Mouse (Mus musculus): ENCODE data around the gene Myh7b.
A peak's percentile ranks its signal among the peaks of the same experiment; 100 is the strongest.
"Not testable (repeated sequence)": the region's sequence is repeated elsewhere in the genome, so short reads cannot be mapped to it uniquely, and the experiment has no call there.

The Myh7b gene

DNA sequence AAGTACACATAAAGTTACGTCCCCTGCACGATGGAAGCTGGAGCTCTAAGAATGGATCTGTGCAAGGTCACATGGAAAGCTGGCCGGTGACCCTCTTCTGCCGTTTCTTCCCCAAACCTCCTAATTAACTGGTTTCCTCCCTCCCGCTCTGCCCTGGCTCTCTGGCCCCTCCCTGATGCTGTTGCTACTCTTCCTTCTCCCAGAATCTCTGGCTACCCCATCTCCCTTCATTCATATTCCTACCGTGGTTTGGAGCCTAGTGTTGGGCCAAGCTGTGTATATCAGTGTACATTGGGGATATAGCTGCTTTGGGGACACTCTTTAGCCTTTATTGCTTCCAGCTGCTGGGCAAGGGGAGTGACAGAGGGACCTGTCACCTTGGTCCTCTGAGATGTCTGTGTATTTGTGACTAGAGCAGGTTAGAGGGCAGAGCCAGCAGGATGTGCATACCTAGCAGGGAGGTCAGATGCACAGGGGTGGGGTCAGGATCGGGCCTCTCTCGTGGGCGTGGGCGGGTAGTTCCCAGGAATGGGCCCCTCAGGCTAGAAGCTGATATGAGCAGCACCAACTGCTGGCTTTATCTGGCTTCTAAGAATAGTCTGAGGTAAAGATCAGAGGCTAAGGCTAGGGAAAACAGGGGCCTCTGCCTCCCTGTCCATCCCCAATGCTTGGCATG is 6.3 kb upstream of the Myh7b start:
- DNase-seq = no peak

DNA sequence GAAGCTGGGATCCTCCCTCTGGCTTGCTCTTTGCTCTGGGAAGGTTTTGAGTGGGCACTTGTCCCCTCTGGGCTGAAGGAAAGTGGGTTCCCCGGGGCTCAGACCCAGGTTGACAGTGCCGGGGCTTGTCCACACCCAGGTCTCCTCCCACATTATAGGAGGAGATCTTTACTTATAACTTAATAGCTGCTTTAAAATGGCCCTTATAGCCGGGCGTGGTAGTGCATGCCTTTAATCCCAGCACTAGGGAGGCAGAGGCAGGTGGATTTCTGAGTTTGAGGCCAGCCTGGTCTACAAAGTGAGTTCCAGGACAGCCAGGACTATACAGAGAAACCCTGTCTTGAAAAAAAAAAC is 5.8 kb upstream of the Myh7b start:
- not testable (repeated sequence) for DNase-seq

DNA sequence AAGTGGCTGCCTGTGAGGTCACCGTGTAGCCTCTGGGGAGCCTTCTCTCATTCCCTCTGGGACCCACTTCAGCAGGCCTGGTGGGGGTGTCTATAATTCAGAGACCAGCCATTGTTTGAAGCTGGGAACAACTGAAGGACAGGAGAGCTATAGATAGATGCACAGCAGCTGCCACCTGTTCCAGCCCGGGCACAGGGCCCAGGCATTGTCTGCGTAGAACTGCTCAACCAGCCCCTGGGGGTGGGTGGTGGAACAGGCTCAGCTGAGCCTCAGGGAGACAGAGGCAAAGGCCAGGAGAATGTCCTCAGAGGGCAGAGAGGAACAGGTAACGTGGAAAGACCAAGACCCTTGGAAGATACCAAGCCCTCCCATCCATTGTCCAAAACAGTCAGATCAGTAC is 4.7 kb upstream of the Myh7b start:
- peak; percentile 71 to 83 for DNase-seq

DNA sequence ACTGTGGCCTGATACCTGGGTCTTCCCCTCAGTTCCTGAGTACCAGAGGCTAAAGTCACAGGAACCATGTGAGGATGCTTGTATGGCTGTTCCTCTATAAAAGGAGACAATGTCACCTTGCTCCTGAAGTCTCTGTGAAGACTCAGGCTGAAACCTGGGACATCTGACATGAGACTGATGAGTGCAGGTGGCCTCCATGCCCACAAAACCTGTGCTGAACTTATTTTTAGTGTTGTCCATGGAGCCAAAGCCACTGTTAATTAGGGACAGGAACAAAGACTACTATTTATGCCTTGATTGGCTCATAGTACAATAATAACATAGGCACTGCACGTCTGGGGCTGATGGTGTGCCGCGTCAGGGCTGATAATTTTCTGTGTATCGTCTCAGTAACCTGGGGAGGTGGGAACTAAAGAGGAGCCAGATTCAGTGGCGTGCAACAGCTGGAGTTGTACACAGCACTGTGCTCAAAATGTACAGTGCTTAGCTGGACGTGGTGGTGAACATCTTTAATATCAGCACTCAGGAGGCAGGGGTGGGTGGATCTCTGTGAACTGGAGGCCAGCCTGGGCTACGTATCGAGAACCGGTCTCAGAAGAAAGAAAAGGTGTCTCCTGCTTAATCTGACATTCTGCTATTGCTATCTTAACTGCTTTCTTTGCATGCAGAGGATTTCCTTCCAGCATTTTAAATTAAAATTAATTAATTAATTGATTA is 980 bp downstream of the Myh7b start:
- no peak for DNase-seq

DNA sequence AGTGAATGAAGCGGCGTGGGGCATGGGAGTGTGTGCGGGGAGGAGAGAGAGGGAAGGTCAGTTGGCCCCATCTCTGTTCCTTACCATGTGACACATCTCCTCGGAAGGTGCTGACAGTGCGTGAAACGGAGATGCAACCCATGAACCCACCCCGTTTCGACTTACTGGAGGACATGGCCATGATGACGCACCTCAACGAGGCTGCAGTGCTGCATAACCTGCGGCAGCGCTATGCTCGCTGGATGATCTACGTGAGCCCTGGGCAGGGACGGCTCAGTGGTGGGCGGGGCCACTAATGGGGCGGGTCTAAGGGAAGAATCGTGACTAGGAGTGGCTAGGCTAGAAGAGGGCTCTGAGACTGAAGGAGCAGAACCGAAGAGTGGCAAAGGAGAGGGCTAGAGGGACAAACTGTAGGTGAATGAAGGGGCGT is 2.3 kb downstream of the Myh7b start:
- peak; percentile 80 to 87 for DNase-seq

DNA sequence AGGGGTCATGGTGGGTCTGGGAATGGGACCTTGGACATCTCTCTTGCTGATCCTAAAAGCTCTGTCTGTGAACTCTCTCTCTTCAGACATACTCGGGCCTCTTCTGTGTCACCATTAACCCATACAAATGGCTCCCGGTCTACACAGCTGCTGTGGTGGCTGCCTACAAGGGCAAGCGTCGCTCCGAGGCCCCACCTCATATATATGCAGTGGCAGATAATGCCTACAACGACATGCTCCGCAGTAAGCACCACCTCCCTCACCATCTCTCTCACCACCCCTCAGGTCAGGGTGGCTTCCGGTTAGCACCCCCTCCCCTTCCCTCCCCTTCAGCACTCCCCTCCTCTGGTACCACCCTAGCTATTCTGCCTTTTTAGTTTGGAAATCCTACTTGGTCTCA is 2.9 kb downstream of the Myh7b start:
- no peak for DNase-seq

DNA sequence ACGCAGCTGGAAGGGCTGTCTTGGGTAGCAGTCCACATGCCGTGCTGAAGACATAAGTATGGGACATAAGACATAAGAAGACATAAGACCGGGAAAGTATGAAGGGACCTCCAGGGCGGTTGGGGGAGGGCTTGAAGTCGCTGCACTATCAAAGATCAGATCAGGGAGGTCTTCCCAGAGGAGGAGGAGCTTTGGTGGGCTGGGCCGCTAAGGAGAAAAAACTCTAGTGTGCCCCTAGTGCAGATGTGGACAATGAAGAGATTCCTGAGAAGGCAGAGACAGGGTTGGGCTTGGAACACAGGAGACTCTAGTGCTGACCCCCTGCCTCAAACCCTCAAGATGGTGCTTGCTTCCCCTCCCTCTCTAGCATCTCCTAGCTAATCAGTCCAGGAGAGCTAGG is 6.0 kb downstream of the Myh7b start:
- DNase-seq = no peak

DNA sequence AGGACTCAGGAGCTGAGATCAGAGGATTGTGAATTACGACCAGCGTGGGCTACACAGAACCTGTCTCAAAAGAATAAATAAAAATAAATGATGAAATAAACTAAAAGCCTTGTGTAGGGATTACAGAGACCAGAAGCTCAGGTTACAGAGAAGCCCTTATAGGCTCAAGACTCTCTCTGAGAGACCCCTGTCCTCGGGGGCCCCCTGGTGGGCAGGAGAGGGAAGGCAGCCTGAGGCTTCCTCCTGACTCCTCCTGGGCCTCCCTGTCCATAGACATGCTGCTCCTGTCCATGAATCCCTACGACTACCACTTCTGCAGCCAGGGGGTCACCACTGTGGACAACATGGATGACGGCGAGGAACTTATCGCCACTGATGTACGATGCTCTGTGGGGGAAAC is 8.8 kb downstream of the Myh7b start:
- DNase-seq = peak; percentile 93 to 97

DNA sequence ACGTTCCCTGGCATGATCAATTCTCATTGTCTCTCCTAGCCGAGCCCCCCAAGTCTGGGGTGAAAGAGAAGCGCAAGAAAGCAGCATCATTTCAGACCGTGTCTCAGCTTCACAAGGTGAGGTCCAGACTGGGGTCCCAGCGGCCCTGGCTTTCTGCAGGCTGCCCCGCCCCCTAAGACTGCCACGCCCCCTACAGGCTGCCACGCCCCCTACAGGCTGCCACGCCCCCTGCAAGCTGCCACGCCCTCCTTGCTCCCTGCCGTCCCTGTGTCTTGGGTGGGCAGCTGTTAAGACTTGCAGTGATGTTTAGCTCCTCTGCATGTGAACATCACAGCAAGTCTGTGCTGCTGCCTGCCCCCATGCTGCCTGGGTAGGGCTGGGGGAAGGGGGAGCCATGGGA is 11.6 kb downstream of the Myh7b start:
- DNase-seq = peak in 1 of 2 experiments; percentile 10

DNA sequence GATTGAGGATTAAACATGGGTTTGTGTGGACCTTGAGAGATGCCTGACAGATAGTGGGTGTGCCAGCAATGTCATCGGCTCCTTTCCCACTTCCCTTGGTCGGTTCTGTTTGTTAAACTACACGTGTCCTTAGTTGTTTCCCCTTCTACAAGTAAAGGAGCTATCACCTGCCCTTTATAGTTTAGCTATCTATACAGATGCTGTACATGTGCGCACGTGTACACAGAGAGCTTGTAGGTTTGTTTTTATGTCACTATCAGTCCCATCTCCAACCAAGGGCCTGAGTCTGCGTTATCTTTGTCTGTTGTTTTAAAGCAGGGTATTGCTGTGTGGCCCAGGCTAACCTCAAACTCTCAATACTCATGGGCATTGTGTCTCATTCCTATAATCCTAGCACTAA is 13.0 kb downstream of the Myh7b start:
- no peak for DNase-seq

DNA sequence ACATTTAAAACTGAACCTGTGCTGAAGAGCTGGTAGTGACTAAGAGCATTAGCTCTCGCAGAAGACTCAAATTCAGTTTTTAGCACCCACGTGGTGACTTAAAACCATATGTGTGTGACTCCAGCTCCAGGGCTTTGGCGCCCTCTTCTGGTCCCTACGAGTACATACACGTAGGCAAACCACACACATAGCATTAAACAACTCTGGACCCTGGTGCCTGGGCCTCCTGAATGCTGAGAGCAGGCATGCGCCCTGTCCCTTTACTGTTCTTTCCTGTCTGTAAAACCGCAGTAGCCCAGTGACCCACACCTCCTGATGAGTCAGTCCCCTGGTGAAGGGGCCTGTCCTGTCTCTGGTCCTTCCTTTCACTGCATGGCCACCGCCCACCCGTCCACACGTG is 13.7 kb downstream of the Myh7b start:
- peak; percentile 38 to 57 for DNase-seq

DNA sequence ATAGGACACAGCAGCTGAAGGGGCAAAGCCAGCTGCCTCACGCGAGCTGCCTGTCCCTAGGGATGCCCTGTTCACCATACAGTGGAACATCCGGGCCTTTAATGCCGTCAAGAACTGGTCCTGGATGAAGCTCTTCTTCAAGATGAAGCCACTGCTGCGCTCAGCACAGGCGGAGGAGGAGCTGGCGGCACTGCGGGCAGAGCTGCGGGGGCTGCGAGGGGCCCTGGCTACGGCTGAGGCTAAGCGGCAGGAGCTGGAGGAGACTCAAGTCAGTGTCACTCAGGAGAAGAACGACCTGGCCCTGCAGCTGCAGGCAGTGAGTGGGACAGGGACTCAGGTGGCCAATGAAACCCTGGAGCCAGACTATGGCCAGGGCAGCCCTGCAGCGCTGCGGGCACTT is 15.3 kb downstream of the Myh7b start:
- no peak for DNase-seq

DNA sequence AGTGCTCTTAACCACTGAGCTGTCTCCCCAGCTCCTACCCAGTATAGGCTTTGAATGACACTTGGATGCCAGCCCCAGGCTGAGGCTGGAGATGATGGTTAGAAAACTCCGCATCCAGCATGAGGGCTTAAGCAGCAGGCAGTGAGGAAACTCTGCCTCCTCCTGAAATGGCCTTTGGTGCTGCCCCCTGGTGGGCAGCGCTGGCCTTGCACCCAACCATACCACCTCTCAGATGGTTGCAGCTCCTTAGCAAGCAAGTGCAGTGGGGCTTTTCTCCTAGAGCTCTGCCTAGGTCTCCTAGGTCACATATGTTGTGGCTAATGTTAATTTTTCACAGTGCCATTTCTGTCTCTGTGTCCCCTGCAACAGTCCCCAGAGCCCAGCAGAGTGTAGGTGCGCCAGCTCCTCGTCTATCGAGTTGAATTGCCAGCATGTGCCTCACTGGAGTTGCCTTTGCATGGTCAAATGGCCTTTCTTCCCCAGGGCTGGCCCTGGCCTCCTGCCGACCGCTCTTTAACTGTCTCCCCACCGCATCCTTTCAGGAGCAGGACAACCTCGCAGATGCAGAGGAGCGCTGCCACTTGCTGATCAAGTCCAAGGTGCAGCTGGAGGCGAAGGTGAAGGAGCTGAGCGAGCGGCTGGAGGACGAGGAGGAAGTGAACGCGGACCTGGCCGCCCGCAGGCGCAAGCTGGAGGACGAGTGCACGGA is 16.2 kb downstream of the Myh7b start:
- DNase-seq = peak; percentile 84 to 89

DNA sequence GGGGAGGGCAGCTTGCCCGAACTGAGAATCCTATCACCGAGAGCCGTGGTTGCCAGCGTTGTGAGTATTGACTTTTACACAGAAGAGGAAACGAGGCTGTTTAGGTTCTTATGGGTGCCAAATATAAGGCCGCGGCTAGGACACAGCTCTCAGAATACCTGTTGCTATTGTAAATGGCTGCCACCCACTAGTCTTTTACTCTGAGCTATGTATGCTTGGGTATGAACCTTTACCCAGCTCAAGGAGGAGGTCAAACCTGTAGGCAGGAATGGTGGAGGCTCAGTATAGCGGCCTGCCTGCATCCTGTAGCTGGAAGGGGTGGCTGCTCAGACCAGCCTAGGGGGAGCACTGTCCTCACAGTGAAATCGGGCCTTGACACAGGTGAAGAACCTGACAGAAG is 17.1 kb downstream of the Myh7b start:
- no peak for DNase-seq

DNA sequence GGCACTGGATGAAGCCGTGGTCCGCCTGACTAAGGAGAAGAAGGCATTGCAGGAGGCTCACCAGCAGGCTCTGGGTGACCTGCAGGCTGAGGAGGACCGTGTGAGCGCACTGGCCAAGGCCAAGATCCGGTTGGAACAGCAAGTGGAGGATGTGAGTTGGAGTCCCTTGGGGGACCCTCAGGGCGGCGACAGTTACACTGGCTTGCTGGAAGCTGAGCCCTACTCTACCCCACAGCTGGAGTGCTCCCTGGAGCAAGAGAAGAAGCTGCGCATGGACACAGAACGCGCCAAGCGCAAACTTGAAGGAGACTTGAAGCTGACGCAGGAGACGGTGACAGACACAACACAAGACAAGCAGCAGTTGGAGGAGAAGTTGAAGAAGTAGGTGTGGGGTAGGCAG is 17.5 kb downstream of the Myh7b start:
- DNase-seq = peak in 1 of 2 experiments; percentile 27

DNA sequence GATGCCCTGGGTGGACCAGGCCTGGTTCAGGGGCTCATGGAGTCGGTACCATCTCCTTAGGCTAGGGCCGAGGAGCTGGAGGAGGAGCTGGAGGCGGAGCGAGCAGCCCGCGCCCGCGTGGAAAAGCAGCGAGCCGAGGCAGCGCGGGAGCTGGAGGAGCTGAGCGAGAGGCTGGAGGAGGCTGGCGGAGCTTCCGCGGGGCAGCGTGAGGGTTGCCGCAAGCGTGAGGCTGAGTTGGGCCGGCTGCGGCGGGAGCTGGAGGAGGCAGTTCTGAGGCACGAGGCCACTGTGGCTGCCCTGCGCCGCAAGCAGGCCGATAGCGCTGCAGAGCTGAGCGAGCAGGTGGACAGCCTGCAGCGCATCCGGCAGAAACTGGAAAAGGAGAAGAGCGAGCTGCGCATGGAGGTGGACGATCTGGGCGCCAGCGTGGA is 18.2 kb downstream of the Myh7b start:
- peak; percentile 84 for DNase-seq

DNA sequence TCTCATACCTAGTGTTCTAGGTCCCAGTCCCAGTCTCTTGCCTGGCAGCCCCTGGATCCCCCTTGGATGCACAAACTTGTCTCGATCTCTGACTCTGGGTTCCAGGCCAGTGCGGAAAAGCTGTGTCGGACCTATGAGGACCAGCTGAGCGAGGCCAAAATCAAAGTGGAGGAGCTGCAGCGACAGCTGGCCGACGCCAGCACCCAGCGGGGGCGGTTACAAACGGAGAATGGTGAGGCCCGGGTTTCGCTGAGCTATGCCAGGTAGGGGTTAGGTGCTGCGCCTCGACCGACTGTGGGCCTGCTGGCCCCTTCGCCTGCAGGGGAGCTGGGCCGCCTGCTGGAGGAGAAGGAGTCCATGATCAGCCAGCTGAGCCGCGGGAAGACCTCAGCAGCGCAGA is 19.1 kb downstream of the Myh7b start:
- DNase-seq = peak; percentile 48 to 54

DNA sequence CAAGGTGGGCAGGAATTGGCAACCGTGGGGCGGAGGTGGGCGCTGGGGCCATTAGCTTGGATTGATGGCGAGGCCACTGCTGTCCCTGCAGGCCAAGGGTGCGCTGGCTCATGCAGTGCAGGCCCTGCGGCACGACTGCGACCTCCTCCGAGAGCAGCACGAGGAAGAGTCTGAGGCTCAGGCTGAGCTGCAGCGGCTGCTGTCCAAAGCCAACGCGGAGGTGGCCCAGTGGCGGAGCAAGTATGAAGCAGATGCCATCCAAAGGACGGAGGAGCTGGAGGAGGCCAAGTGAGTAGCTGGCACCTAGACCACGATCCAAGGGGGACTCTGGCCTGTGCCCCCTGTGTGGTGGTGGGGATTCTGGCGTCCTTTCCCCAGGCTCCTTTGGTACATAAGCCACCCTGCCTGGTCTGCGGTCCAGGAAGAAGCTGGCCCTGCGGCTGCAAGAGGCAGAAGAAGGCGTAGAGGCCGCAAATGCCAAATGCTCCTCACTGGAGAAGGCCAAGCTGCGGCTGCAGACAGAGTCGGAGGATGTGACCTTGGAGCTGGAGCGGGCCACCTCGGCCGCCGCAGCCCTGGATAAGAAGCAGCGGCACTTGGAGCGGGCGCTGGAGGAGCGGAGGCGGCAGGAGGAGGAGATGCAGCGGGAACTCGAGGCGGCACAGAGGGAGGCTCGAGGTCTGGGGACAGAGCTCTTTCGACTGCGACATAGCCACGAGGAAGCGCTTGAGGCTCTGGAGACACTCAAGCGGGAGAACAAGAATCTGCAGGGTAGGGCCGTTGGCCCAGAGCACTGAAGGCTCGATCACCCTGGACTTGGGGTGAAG is 19.8 kb downstream of the Myh7b start:
- peak; percentile 64 to 70 for DNase-seq

DNA sequence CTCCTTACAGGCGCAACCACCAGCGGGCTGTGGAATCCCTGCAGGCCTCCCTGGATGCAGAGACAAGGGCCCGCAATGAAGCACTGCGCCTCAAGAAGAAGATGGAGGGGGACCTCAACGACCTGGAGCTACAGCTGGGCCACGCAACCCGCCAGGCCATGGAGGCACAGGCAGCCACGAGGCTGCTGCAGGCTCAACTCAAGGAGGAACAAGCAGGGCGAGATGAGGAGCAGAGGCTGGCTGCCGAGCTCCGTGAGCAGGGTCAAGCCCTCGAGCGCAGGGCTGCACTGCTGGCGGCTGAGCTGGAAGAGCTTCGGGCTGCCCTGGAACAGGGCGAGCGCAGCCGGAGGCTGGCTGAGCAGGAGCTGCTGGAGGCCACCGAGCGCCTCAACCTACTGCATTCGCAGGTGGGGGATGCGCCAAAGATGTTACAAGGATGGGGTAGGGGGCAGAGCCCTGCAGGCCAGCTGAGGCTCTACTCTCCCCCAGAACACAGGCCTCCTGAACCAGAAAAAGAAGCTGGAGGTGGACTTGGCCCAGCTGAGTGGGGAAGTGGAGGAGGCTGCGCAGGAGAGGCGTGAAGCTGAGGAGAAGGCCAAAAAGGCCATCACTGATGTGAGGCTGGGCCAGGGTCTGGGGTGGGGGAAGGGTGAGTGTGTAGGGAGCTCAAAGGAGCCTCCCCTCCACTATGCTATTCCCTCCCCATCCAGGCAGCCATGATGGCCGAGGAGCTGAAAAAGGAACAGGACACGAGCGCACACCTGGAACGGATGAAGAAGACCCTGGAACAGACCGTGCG is 21.3 kb downstream of the Myh7b start:
- DNase-seq = peak in 1 of 2 experiments; percentile 29

DNA sequence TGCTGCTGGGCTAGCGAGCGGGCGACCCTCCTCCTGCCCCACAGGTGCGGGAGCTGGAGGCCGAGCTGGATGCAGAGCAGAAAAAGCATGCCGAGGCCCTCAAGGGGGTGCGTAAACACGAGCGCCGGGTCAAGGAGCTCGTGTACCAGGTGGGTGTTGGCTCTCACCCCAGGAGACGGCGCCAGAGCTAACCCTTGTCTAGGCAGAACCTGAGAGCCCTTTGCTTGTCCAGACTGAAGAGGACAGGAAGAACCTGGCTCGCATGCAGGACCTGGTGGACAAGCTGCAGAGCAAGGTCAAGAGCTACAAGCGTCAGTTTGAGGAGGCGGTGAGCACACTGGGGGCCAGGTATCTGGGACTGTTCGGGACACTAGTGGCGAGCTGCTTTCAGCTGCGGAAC is 22.1 kb downstream of the Myh7b start:
- peak in 1 of 2 experiments; percentile 40 for DNase-seq

DNA sequence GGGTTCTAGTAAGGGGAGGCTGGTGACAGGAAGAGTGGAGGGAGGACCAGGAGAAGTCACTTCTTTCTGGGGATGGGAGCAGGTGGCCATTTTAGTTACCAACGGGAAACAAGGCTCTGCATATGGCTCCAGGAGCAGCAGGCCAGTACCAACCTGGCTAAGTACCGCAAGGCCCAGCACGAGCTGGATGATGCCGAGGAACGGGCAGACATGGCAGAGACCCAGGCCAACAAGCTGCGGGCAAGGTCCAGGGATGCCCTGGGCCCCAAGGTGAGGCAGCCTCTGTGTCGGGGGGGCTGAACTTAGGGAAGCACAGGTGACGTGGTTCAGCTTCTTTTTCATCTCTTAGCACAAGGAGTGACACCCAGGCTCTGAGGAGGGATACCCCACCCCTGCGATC is 22.7 kb downstream of the Myh7b start:
- DNase-seq = peak; percentile 64 to 72

DNA sequence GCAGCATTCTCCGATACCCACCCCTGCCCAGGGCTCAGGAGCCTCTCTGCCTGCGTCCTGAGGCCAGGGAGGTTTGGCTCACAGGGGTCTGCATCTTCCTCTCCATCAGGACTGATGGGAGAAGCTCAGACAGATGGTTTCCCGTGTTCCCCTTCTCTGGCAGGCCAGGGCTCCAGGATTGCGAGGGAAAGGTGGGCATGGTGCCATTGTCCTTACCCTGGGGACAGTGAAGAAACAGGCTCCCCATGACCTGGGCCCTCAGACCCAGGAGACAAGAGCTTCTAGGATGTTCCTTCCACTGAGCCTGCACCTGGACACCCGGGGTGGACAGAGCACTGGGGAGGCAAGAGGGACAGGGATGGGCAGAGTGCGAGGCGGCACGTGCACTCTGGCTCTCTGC is 23.6 kb downstream of the Myh7b start:
- DNase-seq = peak; percentile 43 to 56

Measured in cerebellum, postnatal 25 days (tissue).